8 mouse cellular contexts compared by ENCODE assay signal in genomic region chr17:27028284-27028795, GRCm38 (mm10). TPM values are rescaled to one million over a fixed set of nuclear protein-coding genes. Genes with fewer than 3 reads are reported as not detected.
DNase-seq lines count a peak whose midpoint lies in the region; ATAC-seq and TF ChIP-seq lines count a peak whose summit lies in the region.

No protein-coding gene starts in this region.

- DNase-seq in CD8-positive naive resting alpha-beta T cell, adult 2 months (ENCODE audit: low read depth in 2 of 2, low spot score in 2 of 2) = peak; percentile 84 to 91
- peak; percentile 76 for DNase-seq in c-Kit-positive CD71-negative TER-119-negative erythroid progenitor cells, embryonic 14.5 days (ENCODE audit: low read depth)
- peak; percentile 94 for DNase-seq in forebrain, embryonic 11.5 days (ENCODE audit: low spot score)
- peak; percentile 91 for DNase-seq in heart, postnatal 0 days (ENCODE audit: low spot score)
- peak; percentile 94 to 96 for DNase-seq in kidney, postnatal 4 days

- no peaks in the 10 kb centered on the region for H3K36me3 ChIP-seq in forebrain, embryonic 11.5 days (ENCODE audit: control insufficient read depth, insufficient read depth, low read length)
- peaks cover 17% of the 10 kb centered on the region for H3K36me3 ChIP-seq in heart, postnatal 0 days (replicated peaks; ENCODE audit: control insufficient read depth, insufficient read depth, low read length)
- no peaks in the 10 kb centered on the region for H3K36me3 ChIP-seq in liver, embryonic 16.5 days (ENCODE audit: control insufficient read depth, insufficient read depth)
- H3K36me3 ChIP-seq in neural tube, embryonic 13.5 days = peaks cover 29% of the 10 kb centered on the region
- H3K36me3 ChIP-seq in testis, adult 2 months (ENCODE audit: control insufficient read depth, insufficient read depth, low read length) = no peaks in the 10 kb centered on the region; the same call in none of the 2 replicates

- peak; percentile 85 for TF ChIP-seq CTCF in heart, postnatal 0 days (IDR thresholded peaks at IDR 0.05; ENCODE audit: low read depth)
- peak; percentile 42; the same call in 1 of the 2 replicates for TF ChIP-seq CTCF in testis, adult 2 months (IDR thresholded peaks at IDR 0.05; ENCODE audit: control insufficient read depth, insufficient read depth, insufficient replicate concordance, low read depth, low read length)

- ATAC-seq in forebrain, embryonic 11.5 days (replicated peaks; ENCODE audit: low FRiP score) = peak; percentile 80
- ATAC-seq in heart, postnatal 0 days (ENCODE audit: insufficient read depth, low read depth) = peak; percentile 86
- peak; percentile 82 for ATAC-seq in liver, embryonic 16.5 days (ENCODE audit: low read depth)
- ATAC-seq in neural tube, embryonic 13.5 days (ENCODE audit: low read depth) = peak; percentile 85

- 3% methylated on average over 19 of the region's 19 CpGs for WGBS in forebrain, embryonic 11.5 days
- WGBS in heart, postnatal 0 days = 1% methylated on average over 19 of the region's 19 CpGs
- under 1% methylated on average over 19 of the region's 19 CpGs for WGBS in liver, embryonic 16.5 days (ENCODE audit: insufficient replicate concordance)
- 3% methylated on average over 19 of the region's 19 CpGs for WGBS in neural tube, embryonic 13.5 days

- H3K4me2 ChIP-seq in forebrain, embryonic 11.5 days (ENCODE audit: low read depth, low read length, severe bottlenecking) = peak overlapping the region; percentile 94
- peak overlapping the region; percentile 92 for H3K4me2 ChIP-seq in heart, postnatal 0 days (ENCODE audit: low read depth, low read length)
- peak overlapping the region; percentile 84 for H3K4me2 ChIP-seq in liver, embryonic 16.5 days (ENCODE audit: low read depth, low read length)
- H3K4me2 ChIP-seq in neural tube, embryonic 13.5 days = peak overlapping the region; percentile 93

- peak; percentile 30; the same call in 1 of the 2 replicates for TF ChIP-seq POLR2A in testis, adult 2 months (IDR thresholded peaks at IDR 0.05; ENCODE audit: control insufficient read depth, low read depth, low read length)

- peak overlapping the region; percentile 89 for H3K9ac ChIP-seq in forebrain, embryonic 11.5 days (ENCODE audit: low read length)
- H3K9ac ChIP-seq in heart, postnatal 0 days (replicated peaks; ENCODE audit: low read depth, low read length) = peak overlapping the region; percentile 97
- H3K9ac ChIP-seq in liver, embryonic 16.5 days (ENCODE audit: low read depth, low read length) = peak overlapping the region; percentile 79
- peak overlapping the region; percentile 99 for H3K9ac ChIP-seq in neural tube, embryonic 13.5 days

- no peaks in the 10 kb centered on the region for H3K27me3 ChIP-seq in forebrain, embryonic 11.5 days (ENCODE audit: control insufficient read depth, insufficient read depth, low read length)
- H3K27me3 ChIP-seq in heart, postnatal 0 days (ENCODE audit: control insufficient read depth, insufficient read depth, low read length) = no peaks in the 10 kb centered on the region
- no peaks in the 10 kb centered on the region for H3K27me3 ChIP-seq in liver, embryonic 16.5 days (ENCODE audit: control insufficient read depth, insufficient read depth, low read depth, low read length)
- no peaks in the 10 kb centered on the region for H3K27me3 ChIP-seq in neural tube, embryonic 13.5 days
- no peaks in the 10 kb centered on the region for H3K27me3 ChIP-seq in testis, adult 2 months (ENCODE audit: control insufficient read depth, insufficient read depth, low read length)

- H3K4me3 ChIP-seq in forebrain, embryonic 11.5 days (ENCODE audit: low read depth, low read length) = peak overlapping the region; percentile 54
- peak overlapping the region; percentile 90 for H3K4me3 ChIP-seq in heart, postnatal 0 days (ENCODE audit: low read depth, low read length)
- H3K4me3 ChIP-seq in liver, embryonic 16.5 days (ENCODE audit: low read depth, low read length) = peak overlapping the region; percentile 74
- H3K4me3 ChIP-seq in neural tube, embryonic 13.5 days = peak overlapping the region; percentile 78
- H3K4me3 ChIP-seq in testis, adult 2 months (ENCODE audit: control insufficient read depth, low read depth, low read length) = peak overlapping the region; percentile 87

- H3K27ac ChIP-seq in forebrain, embryonic 11.5 days (ENCODE audit: low read depth, low read length) = no peak overlapping the region
- peak overlapping the region; percentile 90 for H3K27ac ChIP-seq in heart, postnatal 0 days (ENCODE audit: low read depth)
- peak overlapping the region; percentile 79 for H3K27ac ChIP-seq in liver, embryonic 16.5 days (ENCODE audit: low read length)
- peak overlapping the region; percentile 85 for H3K27ac ChIP-seq in neural tube, embryonic 13.5 days (replicated peaks)
- H3K27ac ChIP-seq in testis, adult 2 months (ENCODE audit: control insufficient read depth, insufficient read depth, low read depth, low read length) = peak overlapping the region; percentile 73

- no peak for TF ChIP-seq EP300 in heart, postnatal 0 days (IDR thresholded peaks at IDR 0.05; ENCODE audit: low read depth)

- H3K4me1 ChIP-seq in forebrain, embryonic 11.5 days (replicated peaks; ENCODE audit: control insufficient read depth, insufficient read depth, low read length) = peaks cover 8% of the 10 kb centered on the region; the same call in 1 of the 2 replicates
- peaks cover 16% of the 10 kb centered on the region; the same call in 1 of the 2 replicates for H3K4me1 ChIP-seq in heart, postnatal 0 days (ENCODE audit: control insufficient read depth, insufficient read depth)
- peaks cover 36% of the 10 kb centered on the region for H3K4me1 ChIP-seq in liver, embryonic 16.5 days (ENCODE audit: control insufficient read depth, low read depth, low read length)
- H3K4me1 ChIP-seq in neural tube, embryonic 13.5 days (replicated peaks) = peaks cover 27% of the 10 kb centered on the region
- peaks cover 18% of the 10 kb centered on the region for H3K4me1 ChIP-seq in testis, adult 2 months (ENCODE audit: control insufficient read depth, insufficient read depth, low read length)

- H3K9me3 ChIP-seq in forebrain, embryonic 11.5 days (ENCODE audit: control insufficient read depth, low read length) = no peaks in the 10 kb centered on the region
- H3K9me3 ChIP-seq in heart, postnatal 0 days (replicated peaks; ENCODE audit: control insufficient read depth, low read length) = no peaks in the 10 kb centered on the region
- no peaks in the 10 kb centered on the region for H3K9me3 ChIP-seq in liver, embryonic 16.5 days (replicated peaks; ENCODE audit: control insufficient read depth, low read length)
- H3K9me3 ChIP-seq in neural tube, embryonic 13.5 days = no peaks in the 10 kb centered on the region

RNA-seq across cellular contexts. Expression of gene Bak1, which starts 0.5 kb away (rescaled TPM):
- polyA plus RNA-seq in forebrain, embryonic 11.5 days (2014; fragmentation: Nextera tagmentation; extraction: Ambion mirVana) = 6.6 and 7.6 TPM in 2 replicates
- 77.6 and 82.4 TPM in 2 replicates for total RNA-seq in heart, postnatal 0 days (2014; rRNA removed; ENCODE audit: low replicate concordance)
- polyA plus RNA-seq in heart, postnatal 0 days (2015; fragmentation: Nextera tagmentation; extraction: Ambion mirVana) = 4.2 and 4.5 TPM in 2 replicates
- polyA plus RNA-seq in liver, embryonic 16.5 days (2015; fragmentation: Nextera tagmentation; extraction: Ambion mirVana) = 2.3 and 2.6 TPM in 2 replicates
- polyA plus RNA-seq in neural tube, embryonic 13.5 days (2015; fragmentation: Nextera tagmentation; extraction: Ambion mirVana) = 2.8 and 3.3 TPM in 2 replicates
- 14.3 and 18.3 TPM in 2 replicates for polyA plus RNA-seq in testis, adult 2 months (2012; rRNA removed)

RNA-seq across cellular contexts. Expression of gene Itpr3, which starts 28.8 kb away (rescaled TPM):
- polyA plus RNA-seq in forebrain, embryonic 11.5 days (2014; fragmentation: Nextera tagmentation; extraction: Ambion mirVana) = 1.7 and 2.2 TPM in 2 replicates
- 6.9 and 7.0 TPM in 2 replicates for total RNA-seq in heart, postnatal 0 days (2014; rRNA removed; ENCODE audit: low replicate concordance)
- polyA plus RNA-seq in heart, postnatal 0 days (2015; fragmentation: Nextera tagmentation; extraction: Ambion mirVana) = 0.75 and 0.89 TPM in 2 replicates
- 0.90 and 1.1 TPM in 2 replicates for polyA plus RNA-seq in liver, embryonic 16.5 days (2015; fragmentation: Nextera tagmentation; extraction: Ambion mirVana)
- polyA plus RNA-seq in neural tube, embryonic 13.5 days (2015; fragmentation: Nextera tagmentation; extraction: Ambion mirVana) = 1.4 and 1.5 TPM in 2 replicates
- polyA plus RNA-seq in testis, adult 2 months (2012; rRNA removed) = 32.7 and 34.2 TPM in 2 replicates

RNA-seq across cellular contexts. Expression of gene Zbtb9, which starts 55.4 kb away (rescaled TPM):
- 13.7 and 13.9 TPM in 2 replicates for polyA plus RNA-seq in forebrain, embryonic 11.5 days (2014; fragmentation: Nextera tagmentation; extraction: Ambion mirVana)
- 4.0 and 10.9 TPM in 2 replicates for total RNA-seq in heart, postnatal 0 days (2014; rRNA removed; ENCODE audit: low replicate concordance)
- 5.0 and 5.4 TPM in 2 replicates for polyA plus RNA-seq in heart, postnatal 0 days (2015; fragmentation: Nextera tagmentation; extraction: Ambion mirVana)
- 5.0 and 5.5 TPM in 2 replicates for polyA plus RNA-seq in liver, embryonic 16.5 days (2015; fragmentation: Nextera tagmentation; extraction: Ambion mirVana)
- polyA plus RNA-seq in neural tube, embryonic 13.5 days (2015; fragmentation: Nextera tagmentation; extraction: Ambion mirVana) = 17.8 and 19.8 TPM in 2 replicates
- 9.8 and 11.9 TPM in 2 replicates for polyA plus RNA-seq in testis, adult 2 months (2012; rRNA removed)

Comparison
In these comparisons a context has a peak if more than half of its experiments do, and no peak if none do; other contexts are left out.
1. RNA of gene Itpr3, which starts 28.8 kb away (polyA plus RNA-seq): 32.7 to 34.2 TPM in testis, adult 2 months; 1.7 to 2.2 TPM in forebrain, embryonic 11.5 days, 1.4 to 1.5 TPM in neural tube, embryonic 13.5 days, 0.90 to 1.1 TPM in liver, embryonic 16.5 days and 0.75 to 0.89 TPM in heart, postnatal 0 days; every median in the first group is over 10 times any median in the second.
2. Peak in every context shown above with its lines, with median percentiles within 50 percentile points of each other: DNase-seq, ATAC-seq, H3K4me2 ChIP-seq, H3K4me3 ChIP-seq and H3K9ac ChIP-seq.